Mouse (Mus musculus): ENCODE measurements around the gene Sema6d. TPM values are rescaled to one million over a fixed set of nuclear protein-coding genes. Genes with fewer than 3 reads are reported as not detected.
A peak's percentile ranks its signal among the peaks of the same experiment; 100 is the strongest.

The Sema6d gene
- polyA plus RNA-seq, 1 experiment from 2014 or later: 15.4 TPM

DNA sequence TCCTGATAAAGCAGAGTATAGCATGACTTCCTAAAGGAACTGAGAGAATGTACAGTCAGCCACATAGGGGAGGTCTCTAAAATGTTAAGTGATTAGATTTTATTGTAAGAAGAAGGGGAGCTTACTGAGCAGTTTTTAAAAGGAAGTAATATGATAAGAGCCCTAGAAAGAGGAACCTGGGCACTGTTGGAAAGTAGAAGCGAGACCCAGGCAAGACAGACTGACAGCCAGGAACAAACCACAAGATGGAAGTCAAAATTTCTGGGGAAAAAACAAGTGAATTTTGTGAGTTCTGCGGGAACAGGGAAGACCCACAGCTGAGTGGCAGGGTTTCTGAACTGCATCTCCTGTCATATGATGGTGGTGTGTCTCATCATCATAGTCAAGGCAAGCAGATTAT lies 486.3 kb downstream of the Sema6d start:
- H3K27ac ChIP-seq: no peak overlapping the region
- no peaks in the 10 kb centered on the region for H3K9me3 ChIP-seq
- no peaks in the 10 kb centered on the region for H3K4me1 ChIP-seq (replicated peaks)
- WGBS: 87% methylated on average over 2 of the region's 2 CpGs
- H3K4me3 ChIP-seq: no peak overlapping the region
- DNase-seq (ENCODE audit: low spot score): no peak
- H3K27me3 ChIP-seq (ENCODE audit: insufficient read depth, poor library complexity, severe bottlenecking): no peaks in the 10 kb centered on the region
- H3K36me3 ChIP-seq: no peaks in the 10 kb centered on the region

DNA sequence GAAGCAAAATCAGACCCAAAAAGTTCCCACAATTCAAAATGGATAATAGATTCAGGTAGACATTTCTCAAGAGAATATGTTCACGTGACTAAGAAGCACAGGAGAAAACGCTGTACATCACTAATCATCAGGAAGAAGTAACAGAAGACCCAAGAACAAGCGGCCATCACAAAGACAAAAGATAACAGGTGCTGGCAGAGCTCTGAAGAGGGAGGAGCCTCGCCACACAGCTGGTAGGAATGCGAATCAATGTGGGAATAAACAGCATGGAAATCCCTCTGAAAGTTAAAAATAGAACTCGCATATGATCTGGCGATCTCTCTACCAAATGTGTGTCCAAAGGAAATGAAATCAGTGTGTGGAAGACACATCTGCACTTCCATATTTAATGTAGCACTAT lies 493.8 kb downstream of the Sema6d start:
- WGBS: 83% methylated on average over 7 of the region's 7 CpGs
- no peak overlapping the region for H3K27ac ChIP-seq
- peaks cover 4% of the 10 kb centered on the region; the same call in 1 of the 2 replicates for H3K4me1 ChIP-seq (replicated peaks)
- H3K27me3 ChIP-seq (ENCODE audit: insufficient read depth, poor library complexity, severe bottlenecking): no peaks in the 10 kb centered on the region
- DNase-seq (ENCODE audit: low spot score): no peak
- no peaks in the 10 kb centered on the region for H3K9me3 ChIP-seq
- no peaks in the 10 kb centered on the region for H3K36me3 ChIP-seq
- H3K4me3 ChIP-seq: no peak overlapping the region

DNA sequence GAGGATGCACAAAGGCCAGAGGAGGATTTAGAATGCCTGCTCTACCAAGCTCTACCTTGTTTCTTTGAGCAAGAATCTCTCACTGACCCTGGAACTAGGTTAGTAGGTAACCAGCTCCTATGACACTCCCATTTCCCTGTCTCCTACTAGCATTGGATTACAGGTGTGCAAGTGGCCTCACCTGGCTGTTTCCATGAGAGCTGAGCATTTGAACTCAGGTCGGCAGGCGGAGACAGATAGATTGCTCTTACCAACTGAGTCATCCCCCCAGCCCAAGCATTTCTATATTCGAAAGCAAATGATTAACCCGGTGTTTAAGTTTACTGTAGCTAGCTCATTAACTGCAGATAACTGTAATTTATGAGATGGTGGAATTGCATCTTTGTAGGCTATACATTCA lies 503.0 kb downstream of the Sema6d start:
- H3K4me1 ChIP-seq (replicated peaks): no peaks in the 10 kb centered on the region
- H3K36me3 ChIP-seq: no peaks in the 10 kb centered on the region
- H3K9me3 ChIP-seq: no peaks in the 10 kb centered on the region
- H3K27me3 ChIP-seq (ENCODE audit: insufficient read depth, poor library complexity, severe bottlenecking): no peaks in the 10 kb centered on the region
- 94% methylated on average over 4 of the region's 4 CpGs for WGBS
- H3K4me3 ChIP-seq: no peak overlapping the region
- DNase-seq (ENCODE audit: low spot score): no peak
- H3K27ac ChIP-seq: no peak overlapping the region

DNA sequence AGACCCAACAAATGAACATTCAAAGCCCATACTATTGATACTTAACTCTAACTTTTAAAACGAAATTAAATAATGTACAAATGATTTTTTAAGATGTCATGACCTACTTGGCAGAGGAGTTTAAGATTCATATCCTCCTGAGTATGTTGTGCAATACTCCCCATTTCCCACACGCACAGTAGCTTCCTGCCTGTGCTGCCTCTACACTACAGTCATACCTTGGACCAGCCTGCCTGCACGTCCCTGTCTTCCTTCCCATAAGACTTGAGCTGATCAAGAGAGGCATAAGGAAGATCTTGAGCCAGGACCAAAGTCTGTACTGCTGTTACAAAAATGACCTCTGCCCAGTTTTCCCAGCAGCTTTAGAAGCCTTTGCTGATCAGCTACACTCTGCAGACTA lies 509.2 kb downstream of the Sema6d start:
- Histone ChIP-seq H3K4me3 (no peak overlapping the region), H3K4me1 (replicated peaks) (peaks cover 7% of the 10 kb centered on the region; the same call in 1 of the 2 replicates), H3K36me3 (no peaks in the 10 kb centered on the region), H3K27ac (no peak overlapping the region), H3K27me3 (ENCODE audit: insufficient read depth, poor library complexity, severe bottlenecking) (no peaks in the 10 kb centered on the region), H3K9me3 (no peaks in the 10 kb centered on the region)
- no peak for DNase-seq (ENCODE audit: low spot score)
- WGBS: 84% methylated on average over 3 of the region's 3 CpGs

DNA sequence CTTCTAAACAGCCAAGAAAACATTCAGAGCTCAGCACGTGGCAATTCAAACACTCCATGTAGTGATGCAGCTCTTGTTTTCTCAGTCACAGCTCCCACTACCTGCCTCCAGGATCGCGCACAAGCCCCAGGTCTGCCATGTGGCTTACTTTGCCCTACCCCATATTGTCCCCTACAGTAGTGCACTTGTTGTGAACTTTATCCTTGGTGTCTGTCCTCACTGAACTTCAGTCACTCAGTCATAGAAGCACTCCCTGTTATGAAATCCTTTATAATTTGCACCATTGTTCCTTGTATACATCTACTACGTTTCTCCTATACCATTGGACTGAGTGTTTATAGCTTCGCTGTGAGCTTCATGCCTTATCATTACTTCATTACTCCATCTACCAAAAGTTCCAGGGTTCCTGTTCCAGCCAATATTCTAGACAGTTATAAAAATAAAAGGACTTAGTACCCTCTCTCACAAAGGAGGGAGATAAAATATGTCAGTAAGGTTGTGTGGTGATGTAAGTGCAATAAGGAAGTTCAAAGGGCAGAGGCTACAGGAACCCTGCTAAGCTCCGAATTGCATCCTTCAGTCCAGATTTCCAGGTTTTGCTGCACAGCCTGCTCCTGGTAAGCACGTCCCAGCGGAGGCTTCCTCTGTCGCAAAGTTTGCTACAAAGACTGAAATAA lies 512.1 kb downstream of the Sema6d start:
- Histone ChIP-seq H3K36me3 (no peaks in the 10 kb centered on the region), H3K4me3 (no peak overlapping the region), H3K9me3 (no peaks in the 10 kb centered on the region), H3K4me1 (replicated peaks) (peaks cover 7% of the 10 kb centered on the region; the same call in 1 of the 2 replicates), H3K27ac (no peak overlapping the region), H3K27me3 (ENCODE audit: insufficient read depth, poor library complexity, severe bottlenecking) (peaks cover 4% of the 10 kb centered on the region; the same call in 1 of the 2 replicates)
- no peak for DNase-seq (ENCODE audit: low spot score)
- 80% methylated on average over 9 of the region's 9 CpGs for WGBS

DNA sequence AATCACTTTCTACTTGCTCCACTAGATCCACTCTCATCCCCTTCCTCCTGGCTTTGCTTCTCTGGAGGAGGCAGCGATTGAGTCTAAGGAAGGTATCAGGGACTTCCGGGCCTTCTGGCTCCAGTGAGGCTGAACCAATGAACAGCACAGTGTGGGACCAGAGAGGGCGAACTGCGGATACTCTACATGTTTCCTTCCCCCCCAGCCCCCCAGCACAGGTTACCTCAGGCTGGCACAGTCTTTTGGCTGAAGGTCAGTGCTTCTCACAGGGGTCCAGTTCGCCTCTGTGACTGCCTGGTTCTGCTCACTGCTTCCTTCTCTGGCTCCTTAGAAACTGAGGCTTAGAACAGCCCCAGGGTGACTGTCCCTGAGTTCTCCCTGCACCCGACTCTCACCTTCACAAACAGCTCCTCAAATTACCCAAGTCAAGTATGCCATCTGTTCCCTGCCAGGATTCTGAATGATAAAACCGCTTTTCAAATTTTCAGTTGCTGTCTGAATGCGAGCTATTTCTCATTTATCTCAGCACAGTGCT lies 512.7 kb downstream of the Sema6d start:
- H3K27me3 ChIP-seq (ENCODE audit: insufficient read depth, poor library complexity, severe bottlenecking): peaks cover 7% of the 10 kb centered on the region; the same call in 1 of the 2 replicates
- 59% methylated on average over 8 of the region's 8 CpGs for WGBS

DNA sequence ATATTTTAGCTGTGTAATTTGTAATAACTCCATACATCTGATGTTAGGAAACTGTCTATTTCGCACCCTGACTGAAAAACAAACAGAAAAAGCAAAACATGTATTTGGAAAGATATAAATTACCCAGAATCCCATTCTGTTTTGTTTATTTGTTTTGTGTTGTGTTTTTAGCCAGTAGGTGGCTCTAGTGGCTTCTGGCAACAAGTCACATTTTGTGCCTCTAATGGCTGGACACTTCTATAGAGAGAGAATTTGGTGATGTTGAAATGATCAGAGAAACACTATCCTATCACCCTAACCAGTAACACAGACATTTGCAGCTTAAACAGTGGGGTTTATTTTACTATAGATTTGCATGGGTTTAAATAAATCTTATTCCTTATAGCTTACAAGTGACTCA lies 515.6 kb downstream of the Sema6d start:
- Histone ChIP-seq H3K27me3 (ENCODE audit: insufficient read depth, poor library complexity, severe bottlenecking) (peaks cover 21% of the 10 kb centered on the region), H3K36me3 (no peaks in the 10 kb centered on the region), H3K9me3 (no peaks in the 10 kb centered on the region), H3K27ac (no peak overlapping the region), H3K4me1 (replicated peaks) (peaks cover 32% of the 10 kb centered on the region), H3K4me3 (no peak overlapping the region)
- 80% methylated on average over 1 of the region's 1 CpGs for WGBS
- DNase-seq (ENCODE audit: low spot score): no peak

More for the DNA sequence above, 512.7 kb downstream of the Sema6d start:
- H3K27ac ChIP-seq: no peak overlapping the region
- no peaks in the 10 kb centered on the region for H3K36me3 ChIP-seq
- peaks cover 9% of the 10 kb centered on the region; the same call in 1 of the 2 replicates for H3K4me1 ChIP-seq (replicated peaks)
- no peak overlapping the region for H3K4me3 ChIP-seq
- no peak for DNase-seq (ENCODE audit: low spot score)
- H3K9me3 ChIP-seq: no peaks in the 10 kb centered on the region

DNA sequence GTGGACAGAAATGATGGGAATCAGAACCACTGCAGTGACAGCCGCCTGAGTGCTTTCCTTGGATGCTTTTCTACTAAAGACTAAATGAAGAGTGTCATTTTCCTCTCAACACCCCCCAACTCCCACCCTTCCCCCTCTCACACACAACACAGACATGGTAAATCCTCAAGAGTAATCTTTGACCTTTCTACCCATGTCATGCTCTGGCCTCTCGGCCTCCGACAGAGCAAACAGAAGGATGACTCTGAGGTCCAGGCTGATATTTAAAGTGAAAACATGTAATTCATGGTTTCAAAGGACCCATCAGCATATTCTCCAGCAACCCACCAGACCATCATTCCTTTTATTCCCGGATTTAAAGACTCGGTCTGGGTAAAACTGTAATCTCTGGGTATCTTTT lies 518.2 kb downstream of the Sema6d start:
- H3K4me3 ChIP-seq: no peak overlapping the region
- 0 out of 2 replicates have a peak overlapping the region, but pooled peaks have one; percentile 12 for H3K27ac ChIP-seq
- peaks cover 38% of the 10 kb centered on the region for H3K27me3 ChIP-seq (ENCODE audit: insufficient read depth, poor library complexity, severe bottlenecking)
- no peak for DNase-seq (ENCODE audit: low spot score)
- H3K36me3 ChIP-seq: no peaks in the 10 kb centered on the region
- 40% methylated on average over 5 of the region's 5 CpGs for WGBS
- peaks cover 47% of the 10 kb centered on the region for H3K4me1 ChIP-seq (replicated peaks)
- H3K9me3 ChIP-seq: no peaks in the 10 kb centered on the region

DNA sequence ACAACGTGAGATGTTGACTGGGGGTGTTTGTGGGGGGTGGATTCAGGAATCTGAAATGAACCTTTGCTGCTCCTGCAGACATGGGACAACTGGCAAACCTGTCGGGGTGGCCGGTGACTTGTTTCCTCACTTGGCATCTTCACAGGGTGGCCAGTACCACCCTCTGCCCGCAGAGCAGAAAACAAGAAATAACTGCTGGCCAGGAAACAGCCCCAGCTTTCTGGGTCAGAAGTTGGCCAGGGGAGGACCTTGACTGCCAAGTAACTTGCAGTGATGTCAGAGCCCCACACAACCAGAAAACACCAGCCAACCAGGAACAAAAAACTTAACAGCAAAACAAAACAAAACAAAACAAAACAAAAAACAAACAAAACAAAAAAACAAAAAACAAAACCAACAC lies 518.8 kb downstream of the Sema6d start:
- 64% methylated on average over 4 of the region's 4 CpGs for WGBS
- H3K27me3 ChIP-seq (ENCODE audit: insufficient read depth, poor library complexity, severe bottlenecking): peaks cover 41% of the 10 kb centered on the region
- peaks cover 52% of the 10 kb centered on the region for H3K4me1 ChIP-seq (replicated peaks)
- H3K27ac ChIP-seq: 0 out of 2 replicates have a peak overlapping the region, but pooled peaks have one; percentile 12
- no peak overlapping the region for H3K4me3 ChIP-seq
- H3K9me3 ChIP-seq: no peaks in the 10 kb centered on the region
- no peaks in the 10 kb centered on the region for H3K36me3 ChIP-seq
- DNase-seq (ENCODE audit: low spot score): no peak

DNA sequence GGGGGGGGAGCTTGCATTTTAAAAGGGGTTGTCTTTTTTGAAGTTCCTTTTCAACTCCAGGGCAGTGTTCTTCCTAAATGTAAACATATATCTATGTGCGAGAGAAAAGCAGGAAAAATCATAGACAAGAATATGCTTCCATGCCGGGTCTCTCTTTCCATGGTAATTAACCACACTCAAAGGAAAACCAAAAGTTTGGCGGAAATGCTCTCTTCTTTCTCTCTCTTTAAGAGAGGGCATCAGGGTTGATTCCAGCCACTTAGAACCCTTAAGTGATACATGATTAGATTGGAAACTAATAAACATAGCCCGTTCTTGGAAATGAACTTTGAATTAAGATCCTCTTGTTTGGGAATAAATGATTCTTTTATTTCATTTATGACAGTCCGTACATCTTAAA lies 519.2 kb downstream of the Sema6d start:
- Histone ChIP-seq H3K27ac (no peak overlapping the region), H3K4me1 (replicated peaks) (peaks cover 57% of the 10 kb centered on the region), H3K9me3 (no peaks in the 10 kb centered on the region), H3K27me3 (ENCODE audit: insufficient read depth, poor library complexity, severe bottlenecking) (peaks cover 41% of the 10 kb centered on the region), H3K36me3 (no peaks in the 10 kb centered on the region), H3K4me3 (peak overlapping the region; percentile 85; the same call in 1 of the 2 replicates)
- DNase-seq (ENCODE audit: low spot score): no peak
- 24% methylated on average over 5 of the region's 5 CpGs for WGBS

DNA sequence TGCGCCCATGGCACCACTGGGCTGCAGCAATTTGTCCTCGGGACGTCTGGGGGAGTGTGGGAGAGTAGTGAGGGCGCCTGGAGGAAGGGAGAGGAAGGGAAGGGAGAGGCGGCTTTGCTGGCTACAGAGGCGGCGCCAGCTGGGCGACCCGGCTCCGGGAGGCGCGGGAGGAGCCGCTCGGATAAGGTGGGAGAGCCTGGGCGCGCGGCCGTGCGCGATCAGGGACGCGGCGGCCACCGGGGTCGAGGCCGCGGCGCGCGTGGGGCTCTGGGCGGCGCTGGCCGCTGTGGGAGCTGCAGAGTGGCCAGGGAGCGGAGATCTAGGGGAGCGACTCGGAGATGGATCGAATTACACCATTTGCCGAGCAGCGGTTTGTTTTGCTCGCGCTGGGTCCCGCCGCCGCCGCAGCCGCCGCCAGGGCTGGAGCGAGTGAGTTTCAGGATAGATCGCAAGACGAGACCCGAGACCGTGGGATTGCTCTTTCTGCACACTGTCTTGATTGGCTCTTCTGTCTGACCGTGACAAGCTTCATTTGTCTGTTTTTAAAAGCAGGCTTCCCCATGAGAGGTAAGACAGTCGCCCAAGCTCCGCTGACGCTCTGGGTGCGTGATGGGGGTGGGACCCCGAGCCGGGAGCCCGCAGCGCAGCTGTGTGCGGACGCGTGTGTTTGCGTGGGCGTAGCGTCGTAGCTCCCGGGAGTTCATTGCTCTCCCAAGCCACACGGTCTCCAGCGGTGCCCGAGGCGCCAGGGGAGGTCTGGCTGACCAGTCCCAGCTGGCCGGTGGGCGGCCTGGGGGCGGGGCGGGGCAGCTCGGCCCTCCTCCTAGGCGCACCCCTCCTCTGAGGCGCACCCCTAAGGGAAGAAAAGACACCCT lies 520.2 kb downstream of the Sema6d start:
- no peaks in the 10 kb centered on the region for H3K9me3 ChIP-seq
- DNase-seq (ENCODE audit: low spot score): peak; percentile 87
- peak overlapping the region; percentile 92 for H3K27ac ChIP-seq
- H3K4me1 ChIP-seq (replicated peaks): peaks cover 64% of the 10 kb centered on the region
- under 1% methylated on average over 79 of the region's 80 CpGs for WGBS
- peaks cover 41% of the 10 kb centered on the region for H3K27me3 ChIP-seq (ENCODE audit: insufficient read depth, poor library complexity, severe bottlenecking)
- no peaks in the 10 kb centered on the region for H3K36me3 ChIP-seq
- H3K4me3 ChIP-seq: peak overlapping the region; percentile 85

DNA sequence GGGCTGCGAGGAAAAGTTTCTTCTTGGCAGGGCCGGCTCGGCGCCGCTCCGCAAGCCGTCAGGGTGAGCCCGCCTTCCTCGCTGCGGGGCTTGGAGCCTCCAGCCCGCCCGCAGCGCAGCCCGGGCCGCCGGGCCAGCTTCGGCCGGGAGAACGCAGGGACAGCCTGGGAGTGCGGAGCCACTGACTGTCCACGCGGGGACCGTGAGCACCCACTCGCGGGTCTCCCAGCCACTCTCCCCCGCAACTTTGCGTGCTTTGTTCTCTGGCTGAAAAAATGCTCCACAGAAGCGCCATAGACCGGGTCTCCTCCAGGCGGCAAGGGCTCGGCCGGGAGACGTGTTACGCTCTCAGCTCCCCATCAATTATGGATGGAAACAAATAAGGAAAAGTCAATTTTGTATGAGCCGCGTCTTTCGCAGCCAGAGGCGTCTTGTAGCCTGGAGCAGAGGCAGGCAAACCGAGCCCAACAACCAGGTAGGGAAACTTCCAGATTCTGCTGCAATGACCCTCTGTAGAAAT lies 520.9 kb downstream of the Sema6d start:
- no peaks in the 10 kb centered on the region for H3K36me3 ChIP-seq
- WGBS: under 1% methylated on average over 39 of the region's 39 CpGs
- H3K27ac ChIP-seq: peak overlapping the region; percentile 92
- no peaks in the 10 kb centered on the region for H3K9me3 ChIP-seq
- no peak for DNase-seq (ENCODE audit: low spot score)
- H3K27me3 ChIP-seq (ENCODE audit: insufficient read depth, poor library complexity, severe bottlenecking): peaks cover 41% of the 10 kb centered on the region
- peak overlapping the region; percentile 85 for H3K4me3 ChIP-seq
- peaks cover 67% of the 10 kb centered on the region for H3K4me1 ChIP-seq (replicated peaks)

Data from hindbrain, embryonic 10.5 days (tissue).